Mouse (Mus musculus) lung, postnatal 0 days (tissue): ENCODE results near the gene 5730522E02Rik.

Experiments
- CTCF ChIP-seq: IDR thresholded peaks from 2 replicates; pipeline ENCODE4 v1.5.1; 2016; ENCODE audit warnings: antibody characterized with exemption, mild to moderate bottlenecking
- EP300 ChIP-seq: IDR thresholded peaks from 2 replicates; pipeline ENCODE4 v1.6.1; 2016; ENCODE audit warnings: antibody characterized with exemption, mild to moderate bottlenecking, control low read depth

DNA sequence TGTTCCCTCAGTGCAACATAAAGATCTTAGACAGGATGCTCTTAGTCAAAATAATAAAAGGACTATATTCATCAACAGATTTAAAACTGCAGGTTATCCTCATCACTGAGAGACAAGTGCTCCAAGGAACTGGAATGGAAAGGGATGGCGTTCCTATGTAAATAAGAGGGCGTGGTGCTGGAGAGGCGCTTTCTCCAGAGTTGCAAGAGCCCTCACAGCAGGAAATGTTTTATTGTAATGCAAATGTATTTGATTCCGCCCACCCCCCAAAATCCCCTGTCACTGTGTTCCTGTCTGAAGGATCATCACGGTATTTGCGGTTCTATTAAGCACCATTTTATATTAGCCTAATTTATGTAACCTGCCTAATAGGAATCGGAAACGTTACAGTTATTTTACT lies 106.9 kb downstream of the 5730522E02Rik start:
- TF ChIP-seq EP300: no peak
- TF ChIP-seq CTCF: no peak
